Mouse (Mus musculus): ENCODE results near the gene Rngtt.
"Not testable (repeated sequence)": the region's sequence is repeated elsewhere in the genome, so short reads cannot be mapped to it uniquely, and the experiment has no call there.

The Rngtt gene

GRCm38 (mm10) chr4:33309764-33310757 lies at the start of gene Rngtt:
Rngtt (plus strand) TSS chr4:33310311.
- peak; percentile 93 for DNase-seq

- no peak for DNase-seq
Measured at GRCm38 (mm10) chr4:33260311-33260710, 49.8 kb upstream of the Rngtt start.

DNA sequence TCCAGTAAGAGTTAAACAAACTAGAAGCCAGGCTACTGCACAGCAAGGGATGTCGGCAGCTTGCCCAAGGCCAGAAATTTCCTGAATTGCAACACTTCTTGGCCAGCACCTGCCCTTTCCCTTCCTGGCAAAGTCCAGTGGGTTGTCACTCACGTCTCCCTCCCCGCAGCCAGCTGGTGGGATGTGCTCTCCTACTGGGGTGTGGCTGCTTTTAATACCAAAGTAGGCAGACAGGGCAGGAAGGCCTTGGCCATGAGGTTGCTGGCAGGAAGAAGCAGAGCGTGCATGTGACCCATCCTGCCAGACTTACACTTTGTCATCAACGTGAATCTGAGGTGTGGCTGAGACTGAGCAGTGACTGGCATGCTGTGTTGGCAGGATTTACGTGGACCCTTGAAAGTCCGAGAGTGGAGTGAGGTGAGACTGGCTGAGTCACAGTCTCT lies 48.8 kb upstream of the Rngtt start:
- DNase-seq = peak; percentile 71

DNA sequence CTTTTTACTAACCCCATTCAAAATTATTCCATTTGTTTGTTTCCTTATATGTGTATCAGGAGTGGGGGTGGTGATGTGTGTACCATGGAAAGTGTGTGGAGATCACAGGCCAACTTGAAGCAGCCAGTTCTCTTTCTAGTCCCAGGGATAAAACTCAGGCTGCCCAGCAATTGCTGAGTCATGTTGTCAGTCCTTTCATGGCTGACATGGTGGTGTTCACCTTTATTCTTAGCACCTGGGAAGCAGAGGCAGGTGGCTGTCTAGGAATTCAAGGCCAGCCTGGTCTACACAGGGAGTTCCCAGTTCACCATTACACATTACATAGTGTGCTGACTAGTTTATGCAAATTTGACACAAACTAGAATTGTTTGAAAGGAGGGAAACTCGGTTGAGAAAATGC lies 47.2 kb upstream of the Rngtt start:
- no peak for DNase-seq

DNA sequence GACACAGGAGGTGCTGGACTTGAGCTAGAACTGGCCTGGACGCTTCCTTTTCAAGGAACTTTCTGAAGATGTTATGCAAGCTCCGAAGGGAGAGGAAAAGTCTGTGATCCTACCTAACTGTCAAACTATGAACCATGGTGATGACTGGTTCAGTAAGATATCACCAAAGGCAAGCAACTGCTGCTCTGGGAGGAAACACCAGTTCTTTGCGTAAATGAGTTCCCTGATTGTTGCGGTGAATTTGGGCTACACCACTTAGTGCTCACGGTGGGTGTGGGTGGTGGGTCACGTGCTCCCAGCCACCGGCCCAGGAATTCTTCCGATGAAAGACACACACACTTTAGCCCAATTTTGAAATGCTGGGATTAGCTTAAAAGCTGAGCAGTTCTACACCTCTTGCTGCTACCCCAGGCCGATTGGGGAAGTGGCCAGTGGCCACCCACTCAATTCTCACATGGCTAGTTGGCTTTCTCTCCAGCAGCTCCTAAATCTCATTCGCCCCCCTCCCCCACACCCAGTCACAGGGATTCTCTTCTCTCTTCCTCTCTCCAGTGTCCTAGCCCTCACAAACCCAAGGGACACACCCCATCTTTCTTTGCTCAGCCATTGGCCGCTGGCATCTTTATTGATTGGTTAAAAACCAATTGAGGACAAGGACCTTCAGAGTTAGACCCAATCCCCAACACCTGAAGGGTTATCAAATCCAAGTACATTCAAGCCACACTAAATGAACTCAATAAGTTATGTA lies 45.0 kb upstream of the Rngtt start:
- DNase-seq = no peak

- DNase-seq = no peak
Measured at GRCm38 (mm10) chr4:33270386-33271314, 39.5 kb upstream of the Rngtt start.

- no peak for DNase-seq
Measured at GRCm38 (mm10) chr4:33273437-33273836, 36.7 kb upstream of the Rngtt start.

- DNase-seq = no peak
Measured at GRCm38 (mm10) chr4:33281891-33282685, 28.0 kb upstream of the Rngtt start.

GRCm38 (mm10) chr4:33284083-33284880 lies 25.8 kb upstream of the Rngtt start:
- no peak for DNase-seq

DNA sequence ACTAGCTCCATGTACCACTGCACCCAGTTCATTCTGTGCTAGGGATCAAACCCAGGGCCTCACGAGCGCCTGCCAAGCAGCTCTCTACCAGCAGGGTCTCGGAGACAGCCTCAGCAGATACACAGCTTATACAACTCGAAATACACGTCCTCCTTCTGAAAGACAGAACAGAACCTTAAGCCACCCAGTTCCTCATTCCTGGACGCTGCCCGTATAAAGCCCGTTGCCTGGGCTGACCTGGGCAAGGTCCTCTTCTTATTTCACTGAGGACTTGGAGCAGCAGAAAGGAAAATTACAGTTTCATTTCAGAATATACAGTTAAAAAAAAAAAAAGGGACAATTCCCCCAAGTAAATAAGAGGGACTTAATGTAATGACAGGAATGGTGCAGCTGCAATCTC lies 24.7 kb upstream of the Rngtt start:
- no peak for DNase-seq

DNA sequence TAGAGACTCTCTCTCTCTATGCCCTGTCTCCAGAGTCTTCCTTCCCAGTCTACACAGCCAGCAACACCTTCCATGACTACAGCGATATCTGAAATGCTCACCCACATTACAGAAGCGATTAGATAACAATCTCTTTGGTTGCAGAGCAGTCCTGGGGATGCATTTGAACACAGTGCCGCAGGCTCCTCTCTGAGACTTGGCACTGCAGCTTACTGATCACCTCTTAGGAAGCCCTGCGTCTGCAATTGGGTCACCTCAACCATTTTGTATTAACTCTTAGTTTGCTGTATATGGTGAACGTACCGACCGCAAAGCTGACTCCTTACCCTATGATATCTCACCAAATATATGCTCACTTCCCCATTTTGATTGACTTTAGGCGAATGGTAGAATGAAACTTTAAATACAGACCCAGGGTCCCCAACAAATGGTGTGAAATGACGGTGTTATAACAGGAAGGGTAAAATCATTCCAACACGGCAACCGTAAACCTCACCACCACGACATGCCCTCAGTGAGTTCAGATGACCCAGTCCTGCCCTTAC lies 20.9 kb upstream of the Rngtt start:
- no peak for DNase-seq

DNA sequence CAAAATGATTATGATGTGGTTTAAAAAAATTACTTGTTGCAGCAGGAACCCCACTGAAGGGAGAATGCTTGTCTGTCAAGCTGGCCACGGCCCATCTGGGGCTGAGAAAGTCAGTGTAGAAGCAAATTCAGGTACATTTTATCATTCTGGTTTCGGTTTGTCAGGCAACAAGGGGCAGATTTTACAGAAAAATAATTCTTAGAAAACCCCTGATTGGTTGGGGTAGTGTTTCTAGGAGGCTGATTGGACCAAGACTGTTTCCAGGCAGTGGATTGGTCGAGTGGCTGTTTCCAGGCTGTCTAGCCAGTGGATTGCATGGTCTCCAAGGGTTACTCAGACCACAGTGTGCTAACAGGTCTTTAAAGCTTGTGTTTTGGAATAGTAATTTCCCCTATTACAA lies 20.1 kb upstream of the Rngtt start, which contains the start of gene Pnrc1:
Pnrc1 (minus strand) TSS at position 162 of the 400 bp plus-strand sequence.
- no peak for DNase-seq

GRCm38 (mm10) chr4:33290878-33291277 lies 19.2 kb upstream of the Rngtt start:
- DNase-seq = no peak

- DNase-seq = peak; percentile 67
Measured at GRCm38 (mm10) chr4:33292409-33293370, 17.4 kb upstream of the Rngtt start.

DNA sequence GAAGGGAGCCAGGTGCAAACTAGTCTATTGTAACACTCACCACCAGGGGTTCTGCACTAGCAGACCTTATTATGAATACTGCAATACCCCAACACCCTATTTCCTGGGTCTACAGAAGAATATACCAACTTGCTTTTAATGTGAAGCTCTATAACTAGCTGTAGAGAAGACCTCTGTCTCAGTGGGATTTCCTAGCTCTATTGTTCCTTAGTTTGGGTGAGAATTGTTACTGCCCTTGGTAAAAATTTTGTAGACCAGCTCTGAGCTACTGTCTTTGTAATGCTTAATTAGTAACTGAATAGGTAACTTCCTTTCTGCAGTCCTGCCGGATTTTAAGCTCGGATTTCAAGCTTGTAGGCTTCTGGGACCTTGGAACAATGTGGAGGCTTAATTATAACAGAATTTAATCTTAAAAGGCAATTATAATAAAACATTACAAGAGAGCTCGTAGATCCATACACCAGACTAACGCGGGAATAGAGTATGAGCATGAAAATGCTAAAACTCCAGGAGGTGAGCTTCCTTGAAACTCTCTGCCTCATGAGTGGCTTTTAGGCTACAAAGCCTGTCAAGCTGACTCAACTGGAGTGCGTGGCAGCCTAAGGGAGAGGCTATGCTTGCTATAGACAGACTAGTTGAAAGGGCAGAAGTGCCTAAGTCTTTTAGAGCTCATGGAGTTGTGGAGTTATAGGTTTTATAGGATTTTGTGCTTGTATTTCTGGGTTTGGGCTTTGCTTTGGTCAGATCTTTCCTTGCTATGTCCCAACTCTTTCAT lies 9.0 kb upstream of the Rngtt start:
- not testable (repeated sequence) for DNase-seq

GRCm38 (mm10) chr4:33303057-33303456 lies 7.1 kb upstream of the Rngtt start:
- DNase-seq = no peak

DNA sequence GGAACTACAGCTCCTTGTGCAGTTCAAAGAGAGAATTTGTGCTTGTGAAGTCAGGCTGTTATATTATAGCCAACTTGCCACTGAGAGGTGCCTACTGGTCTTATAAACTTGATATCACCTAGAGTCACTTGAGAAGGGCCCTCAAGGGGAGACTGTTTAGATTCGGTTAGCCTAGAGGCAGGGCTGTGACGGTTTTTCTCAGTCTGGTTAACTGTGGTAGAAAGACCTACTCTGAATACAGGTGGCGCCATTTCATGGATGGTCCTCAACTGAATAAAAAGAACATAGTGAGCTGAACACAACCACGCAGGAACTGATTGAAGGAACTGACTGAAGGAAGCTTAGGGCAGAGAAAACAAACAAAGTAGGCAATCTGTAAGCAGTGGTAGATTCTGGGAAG lies 3.0 kb upstream of the Rngtt start:
- DNase-seq = no peak

DNA sequence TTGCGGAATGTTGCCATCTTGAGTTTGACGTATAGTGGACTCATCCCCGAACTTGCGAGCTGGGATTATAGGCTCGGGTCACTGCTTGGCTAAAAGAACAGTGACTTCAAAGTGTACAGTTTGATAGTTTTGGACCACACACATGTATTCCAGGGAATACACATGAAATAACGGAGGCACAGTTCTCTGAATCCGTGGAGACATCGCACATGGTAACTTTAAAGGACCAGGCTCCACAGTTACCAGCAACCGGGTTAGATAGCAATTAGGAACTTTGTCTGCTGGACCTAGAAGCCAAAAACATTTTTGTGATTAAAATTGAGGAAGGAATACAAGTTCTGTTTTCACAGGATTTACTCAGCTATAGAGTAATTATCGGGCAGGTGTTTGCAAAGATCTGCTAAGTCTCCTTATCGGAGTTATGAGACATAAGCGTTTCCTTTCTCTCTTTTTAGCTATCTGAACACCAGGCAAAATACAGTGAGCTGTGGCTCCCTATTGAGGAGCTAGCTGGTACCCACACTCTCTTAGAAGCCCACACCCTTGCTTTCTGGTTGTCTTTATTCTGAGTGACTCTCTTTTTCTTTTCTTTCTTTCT lies 828 bp downstream of the Rngtt start:
- no peak for DNase-seq
